Mouse (Mus musculus) cerebellum, adult 11-12 months (tissue): ENCODE results near the gene Mrps21.
"Not testable (repeated sequence)": the region's sequence is repeated elsewhere in the genome, so short reads cannot be mapped to it uniquely, and the experiment has no call there.

Source experiments
- DNase-seq: peaks from one replicate; pipeline ENCODE4 v3.0.0; 2022

The Mrps21 gene

GRCm38 (mm10) chr3:95871392-95871867 is at the start of gene Mrps21:
Gene Mrps21 (minus strand): TSS chr3:95871519.
- DNase-seq: peak; percentile 89

- not testable (repeated sequence) for DNase-seq
These were observed 49.2 kb upstream of the Mrps21 start for GRCm38 (mm10) chr3:95920532-95920931.

- no peak for DNase-seq
These were observed 45.4 kb upstream of the Mrps21 start for GRCm38 (mm10) chr3:95916760-95917159.

- DNase-seq: no peak
These were observed 43.4 kb upstream of the Mrps21 start for GRCm38 (mm10) chr3:95914706-95915105.

GRCm38 (mm10) chr3:95907613-95908012 is 36.3 kb upstream of the Mrps21 start:
- no peak for DNase-seq

GRCm38 (mm10) chr3:95906860-95907259 is 35.5 kb upstream of the Mrps21 start:
- no peak for DNase-seq

- DNase-seq: no peak
These were observed 34.7 kb upstream of the Mrps21 start for GRCm38 (mm10) chr3:95905940-95906492.

GRCm38 (mm10) chr3:95905146-95905939 is 34.0 kb upstream of the Mrps21 start:
- DNase-seq: peak; percentile 61

GRCm38 (mm10) chr3:95904568-95904967 is 33.2 kb upstream of the Mrps21 start, which contains the start of gene Car14:
Gene Car14 (minus strand): TSS chr3:95904691.
- no peak for DNase-seq

GRCm38 (mm10) chr3:95903753-95904502 is 32.6 kb upstream of the Mrps21 start:
- DNase-seq: no peak

GRCm38 (mm10) chr3:95902643-95903042 is 31.3 kb upstream of the Mrps21 start:
- DNase-seq: no peak

- no peak for DNase-seq
These were observed 31.0 kb upstream of the Mrps21 start for GRCm38 (mm10) chr3:95902373-95902625.

GRCm38 (mm10) chr3:95901616-95902372 is 30.5 kb upstream of the Mrps21 start:
- no peak for DNase-seq

- no peak for DNase-seq
These were observed 28.6 kb upstream of the Mrps21 start for GRCm38 (mm10) chr3:95899800-95900524.

- DNase-seq: not testable (repeated sequence)
These were observed 24.2 kb upstream of the Mrps21 start for GRCm38 (mm10) chr3:95895501-95895900.

- peak; percentile 71 for DNase-seq
These were observed 23.2 kb upstream of the Mrps21 start for GRCm38 (mm10) chr3:95894317-95895160.

- DNase-seq: peak; percentile 99
These were observed 22.4 kb upstream of the Mrps21 start, which contains the start of gene Aph1a for GRCm38 (mm10) chr3:95893606-95894316. Gene Aph1a (plus strand): TSS chr3:95893969.

GRCm38 (mm10) chr3:95893126-95893525 is 21.8 kb upstream of the Mrps21 start:
- DNase-seq: no peak

GRCm38 (mm10) chr3:95892066-95893052 is 21.0 kb upstream of the Mrps21 start:
- DNase-seq: no peak
